Mouse (Mus musculus) adrenal gland, adult 2 months (tissue): ENCODE data around the gene Flnb. TPM values are rescaled to one million over a fixed set of nuclear protein-coding genes. Genes with fewer than 3 reads are reported as not detected.

Experiments
- DNase-seq: peaks from one replicate; pipeline ENCODE4 v3.0.0; 2021
- polyA plus RNA-seq: library from polyadenylated mRNA; depleted of rRNA; stranded (reverse); fragments of >200 nt; gene quantifications from 2 replicates; pipeline ENCODE4 v1.2.3, GENCODE M21; 2012
- total RNA-seq, 2 experiments: library from RNA; stranded (reverse); gene quantifications; 2 replicates each; pipeline ENCODE4 v1.2.3; 2021

Flnb gene
- total and polyA plus RNA-seq, 3 experiments = 8.8 to 44.9 (median 40.8) TPM

DNA sequence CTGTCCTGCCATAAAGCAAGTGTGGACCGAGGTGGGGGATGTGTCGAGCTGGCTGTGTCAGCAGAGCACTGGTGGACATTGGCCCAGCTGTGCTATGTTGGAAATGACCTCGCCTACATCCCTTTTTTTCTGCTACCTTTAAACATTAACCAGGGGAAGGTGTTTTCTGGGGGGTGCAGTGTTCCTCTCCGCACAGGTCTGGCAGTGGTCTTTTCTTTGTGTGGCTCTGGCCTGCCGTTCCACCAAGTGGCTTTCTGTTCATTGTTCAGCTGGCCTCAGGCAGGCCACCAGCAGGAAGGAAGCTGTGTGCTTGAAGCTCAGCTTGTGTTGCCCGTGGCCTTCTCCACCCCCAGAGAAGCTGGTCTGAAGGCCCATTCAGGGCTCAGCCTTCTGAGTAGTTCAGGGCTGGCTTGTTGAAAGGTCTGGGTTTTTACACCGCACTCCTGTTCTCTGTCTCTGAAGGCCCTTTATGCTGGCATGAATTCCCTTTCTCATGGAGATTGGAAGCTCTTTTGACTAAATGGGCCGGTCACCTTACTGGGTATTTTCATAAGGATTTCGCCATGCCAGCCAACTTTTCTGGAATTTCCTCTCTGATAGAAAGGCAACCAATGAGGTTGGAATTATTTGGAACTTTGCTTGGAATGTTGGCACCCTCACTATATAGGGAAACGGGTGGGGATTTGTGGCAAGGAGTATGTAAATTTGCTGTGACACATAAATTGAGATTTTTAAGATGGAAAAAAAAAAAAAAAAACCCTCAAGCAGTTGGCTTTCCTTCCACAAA is 8.6 kb downstream of the Flnb start:
- no peak for DNase-seq

GRCm38 (mm10) chr14:7829181-7829580 is 11.4 kb downstream of the Flnb start:
- DNase-seq = no peak

DNA sequence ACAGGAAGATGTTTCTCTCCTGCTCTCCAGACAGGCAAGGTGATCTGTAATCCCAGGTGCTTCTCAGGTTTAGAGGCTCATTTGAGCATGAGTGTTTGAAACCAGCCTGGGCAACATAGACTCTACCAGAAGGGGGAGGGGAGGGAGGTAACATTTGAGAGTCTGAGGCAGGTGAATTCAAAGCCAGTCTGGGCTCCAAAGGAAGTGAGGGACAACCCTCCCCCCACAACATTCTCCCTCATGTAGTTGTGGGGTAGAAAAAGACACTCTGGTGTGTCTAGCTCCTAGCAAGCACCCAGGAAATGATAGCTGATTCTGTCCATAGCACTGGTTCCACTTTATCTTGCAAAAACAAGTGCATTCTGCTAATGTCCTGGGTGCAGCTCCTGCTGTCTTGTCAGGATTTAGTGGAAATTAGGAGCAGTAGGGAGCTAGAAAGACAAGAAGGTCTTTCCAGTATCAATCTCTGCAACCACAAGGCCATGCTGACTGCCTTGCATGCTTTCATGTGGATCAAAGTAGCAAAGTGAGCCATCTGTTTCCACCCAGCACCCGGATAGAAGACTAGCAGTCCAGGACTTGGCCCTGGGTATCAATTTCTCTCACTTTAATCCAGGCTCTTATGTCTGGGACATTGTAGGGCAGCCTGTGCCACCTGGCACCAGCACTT is 14.1 kb downstream of the Flnb start:
- no peak for DNase-seq

DNA sequence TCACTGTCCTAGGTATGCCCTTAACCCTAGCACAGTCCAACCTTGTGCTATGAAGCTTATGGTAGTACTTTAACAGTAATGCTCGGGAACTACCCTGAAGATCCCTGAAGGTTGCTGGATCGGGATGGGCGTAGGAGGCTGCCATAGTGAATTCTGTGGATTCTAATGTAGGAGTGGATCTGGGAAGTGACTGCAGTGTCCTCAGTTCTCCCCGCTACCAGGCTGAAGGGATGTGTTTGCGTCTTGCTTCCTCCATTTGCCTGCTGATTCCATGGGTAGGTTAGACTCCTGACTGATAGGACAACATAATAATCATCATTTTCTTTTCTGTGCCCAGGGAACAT is 14.7 kb downstream of the Flnb start:
- DNase-seq = no peak

- no peak for DNase-seq
Measured at GRCm38 (mm10) chr14:7833458-7833857, 15.7 kb downstream of the Flnb start.

DNA sequence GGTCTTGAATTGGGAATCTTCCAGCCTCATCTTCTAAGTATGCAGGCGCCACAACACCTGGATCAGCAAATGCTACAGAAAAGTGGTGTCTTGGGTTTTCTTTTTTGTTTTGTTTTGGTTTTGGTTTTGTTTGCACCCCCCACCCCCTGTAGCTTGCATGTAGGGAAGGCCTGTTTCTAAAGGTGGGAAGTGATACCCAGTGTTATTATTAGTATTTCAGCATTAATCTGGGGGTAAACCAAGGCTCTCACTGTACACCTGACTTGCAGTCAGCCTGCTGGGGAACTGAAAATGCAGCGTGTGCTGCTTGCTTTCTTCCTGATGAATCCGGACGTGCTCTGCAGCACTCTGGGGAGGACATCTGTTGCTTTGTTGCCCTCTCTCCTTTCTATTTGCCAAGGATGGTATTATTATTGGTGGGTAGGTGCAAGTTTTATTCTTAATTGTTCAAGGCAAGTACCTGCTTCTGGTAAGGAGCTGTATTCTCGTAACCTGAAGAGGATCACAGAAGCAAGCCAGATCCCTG is 20.9 kb downstream of the Flnb start:
- no peak for DNase-seq

GRCm38 (mm10) chr14:7839950-7840514 is 22.3 kb downstream of the Flnb start:
- no peak for DNase-seq

DNA sequence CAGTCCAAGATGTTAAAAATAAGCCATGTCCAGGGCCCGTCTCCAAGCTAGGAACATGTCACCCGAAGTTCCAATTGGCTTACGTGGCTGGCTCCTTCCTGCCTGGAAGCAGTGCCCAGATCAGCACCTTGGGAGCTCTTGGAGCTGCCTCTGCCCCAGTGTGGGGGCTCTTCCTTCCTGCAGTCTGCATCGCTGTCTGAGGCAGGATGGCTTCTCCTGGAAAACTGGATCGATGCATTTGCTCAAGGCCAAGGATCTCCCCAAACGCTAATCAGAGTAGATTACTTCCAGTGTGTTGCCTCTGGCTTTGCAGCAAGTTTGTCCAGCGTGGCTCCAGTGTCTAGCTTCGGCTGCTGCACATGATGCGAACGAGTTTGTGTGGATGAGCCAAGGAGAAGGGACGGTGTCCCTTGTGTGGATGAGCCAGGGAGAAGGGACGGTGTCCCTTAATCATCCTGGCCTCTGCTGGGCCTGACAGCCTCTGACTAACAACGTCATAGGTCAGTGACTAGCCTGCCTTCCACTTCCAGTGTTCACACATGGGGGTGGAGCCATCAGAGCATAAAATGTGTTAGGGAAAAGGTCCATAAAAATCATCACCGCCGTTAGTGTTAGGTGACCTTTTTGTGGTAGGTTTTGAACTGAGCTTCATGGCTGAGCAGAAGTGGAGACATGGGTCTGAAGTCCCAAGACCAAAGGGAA is 25.0 kb downstream of the Flnb start:
- DNase-seq = peak; percentile 77

DNA sequence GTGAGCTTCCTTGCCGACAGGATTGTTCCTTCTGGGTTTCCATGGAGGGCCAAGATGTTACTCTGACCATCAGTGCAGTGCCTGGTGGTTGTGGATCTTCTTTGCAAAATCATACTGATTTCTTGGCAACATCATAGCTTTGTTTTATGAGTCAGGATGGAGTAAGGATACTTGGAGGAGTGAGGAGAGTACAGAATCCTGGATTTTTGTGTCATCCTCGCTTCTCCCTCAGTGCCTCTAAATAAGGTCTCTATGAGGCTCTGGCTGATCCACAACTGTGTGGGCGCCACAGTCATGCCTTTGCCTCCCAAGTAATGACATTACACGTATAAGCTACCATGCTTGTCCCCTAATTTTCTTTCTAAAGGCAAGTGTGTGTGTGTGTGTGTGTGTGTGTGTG is 28.9 kb downstream of the Flnb start:
- DNase-seq = no peak

DNA sequence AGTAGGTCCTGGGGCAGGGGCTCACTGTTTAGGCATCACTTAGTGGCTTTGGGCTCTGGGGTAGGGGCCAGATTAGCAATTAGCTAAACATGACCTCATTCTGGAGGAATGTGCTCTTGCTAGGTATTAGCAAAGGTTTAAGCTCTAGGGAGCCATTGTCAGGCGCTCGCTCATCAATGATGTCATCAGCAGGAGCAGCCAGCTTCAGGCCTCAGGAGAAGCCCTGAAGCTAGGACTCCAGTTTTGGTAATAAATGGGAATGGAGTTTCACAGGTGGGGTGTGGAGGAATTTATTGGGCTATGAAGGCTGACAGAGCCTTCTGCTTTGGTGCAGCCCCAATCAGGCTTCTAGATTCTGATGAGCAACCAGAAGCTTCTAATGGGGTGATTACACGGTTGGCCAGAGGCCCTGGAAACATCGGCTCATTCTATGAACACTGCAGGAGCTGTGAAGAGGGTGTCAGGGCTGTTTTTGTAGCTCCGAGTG is 30.0 kb downstream of the Flnb start:
- no peak for DNase-seq

GRCm38 (mm10) chr14:7850913-7851312 is 33.2 kb downstream of the Flnb start:
- DNase-seq = no peak

DNA sequence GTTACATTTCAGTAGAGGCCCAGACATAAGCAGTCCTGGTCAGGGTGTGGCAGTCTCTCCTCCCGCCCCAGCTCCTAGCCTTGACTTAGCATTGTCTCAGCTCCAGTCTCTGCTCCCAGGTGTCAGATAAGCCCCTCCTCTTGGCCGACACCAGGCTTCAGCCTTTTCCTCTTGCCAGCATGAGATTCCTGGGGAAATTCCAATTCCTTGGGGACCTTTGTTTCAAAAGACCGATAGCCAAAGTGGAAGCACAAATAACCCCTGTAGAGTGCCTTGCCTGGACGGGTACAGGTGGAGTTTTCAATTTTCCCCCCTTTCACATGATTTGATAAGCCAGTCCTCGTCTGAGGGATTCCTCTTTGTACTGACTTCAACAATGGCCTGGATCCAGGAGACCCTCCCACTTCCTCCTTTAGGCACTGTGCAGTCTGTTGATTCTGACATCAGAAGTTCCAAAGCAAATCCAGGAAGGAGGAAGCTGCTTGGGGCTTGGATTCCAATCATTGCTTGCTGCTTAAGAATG is 33.8 kb downstream of the Flnb start:
- DNase-seq = peak; percentile 55

DNA sequence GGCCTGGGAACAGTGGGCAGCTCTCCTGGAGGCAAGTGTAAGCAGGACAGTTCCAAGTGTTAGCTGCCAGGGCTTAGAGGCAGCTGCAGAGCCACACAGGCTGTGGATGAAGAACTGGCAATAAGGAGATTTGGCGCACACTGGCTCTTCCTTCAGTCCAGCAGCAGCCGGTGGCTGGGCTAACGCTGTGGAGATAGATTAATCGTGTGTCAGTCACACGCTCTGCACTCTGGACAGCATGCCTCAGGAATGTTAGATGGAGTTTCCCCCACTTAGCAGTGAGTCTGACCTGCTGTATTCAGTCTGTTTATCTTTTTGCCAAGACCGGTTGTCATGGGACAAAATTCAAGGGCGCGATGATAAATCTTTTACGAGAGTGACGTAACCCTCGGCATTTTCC is 35.9 kb downstream of the Flnb start:
- peak; percentile 80 for DNase-seq

- no peak for DNase-seq
Measured at GRCm38 (mm10) chr14:7854366-7854765, 36.6 kb downstream of the Flnb start.

- no peak for DNase-seq
Measured at GRCm38 (mm10) chr14:7855101-7855500, 37.3 kb downstream of the Flnb start.

DNA sequence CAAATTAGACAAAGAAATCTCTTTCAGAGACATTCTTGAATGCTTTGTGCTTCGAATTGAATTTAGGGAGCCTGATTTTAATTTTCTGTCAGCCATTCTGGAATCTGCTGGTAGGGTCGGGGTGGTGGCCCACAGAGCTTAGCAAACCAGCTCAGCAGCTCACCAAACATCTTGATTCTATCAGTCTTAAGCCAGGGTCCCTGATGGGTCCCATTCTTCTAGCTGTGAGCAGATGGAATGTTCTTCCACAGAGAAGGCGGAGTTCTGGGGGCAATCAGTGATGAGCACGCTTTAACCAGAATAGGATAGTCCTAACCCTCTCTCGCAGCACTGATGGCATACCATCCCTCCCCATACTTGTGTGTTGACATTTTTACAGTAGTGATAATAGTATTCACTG is 37.7 kb downstream of the Flnb start:
- DNase-seq = no peak

DNA sequence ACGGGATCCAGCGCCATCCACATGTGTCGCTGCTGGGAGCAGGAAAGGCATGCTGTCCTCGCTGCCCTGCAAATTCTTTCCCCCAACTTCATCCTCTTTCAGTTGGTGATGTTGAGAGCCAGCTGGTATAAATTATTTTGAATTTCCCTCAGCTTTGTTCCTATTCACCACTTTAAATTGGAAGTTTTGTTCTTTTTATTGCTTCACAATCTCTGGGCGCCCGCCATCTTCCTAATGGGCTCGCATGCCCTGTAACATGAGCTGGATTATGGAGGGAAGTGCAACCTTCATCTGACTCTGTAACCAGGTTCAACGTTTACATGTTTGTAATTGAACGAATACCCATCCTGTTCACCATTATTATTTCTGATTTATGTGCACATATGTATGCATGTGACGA is 38.6 kb downstream of the Flnb start:
- DNase-seq = no peak

DNA sequence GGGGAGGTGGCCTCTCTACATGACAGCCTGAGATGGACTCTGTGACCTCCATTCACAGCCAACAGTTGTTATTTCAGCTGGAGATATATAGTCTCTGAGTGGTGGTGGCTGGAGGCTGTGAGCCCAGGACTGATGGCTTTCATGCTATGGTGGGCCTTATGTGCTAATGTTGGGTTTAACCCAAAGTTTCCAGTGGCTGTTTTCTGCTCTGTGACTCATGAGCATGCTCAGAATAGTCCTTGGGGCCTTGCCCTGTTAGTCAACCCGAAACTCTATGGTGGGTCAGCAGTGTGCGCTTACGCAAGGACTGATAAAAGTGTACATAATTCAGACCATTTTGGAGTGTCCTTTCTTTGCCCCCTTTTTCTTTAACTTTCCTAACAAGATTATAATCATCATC is 40.1 kb downstream of the Flnb start:
- DNase-seq = peak; percentile 53

DNA sequence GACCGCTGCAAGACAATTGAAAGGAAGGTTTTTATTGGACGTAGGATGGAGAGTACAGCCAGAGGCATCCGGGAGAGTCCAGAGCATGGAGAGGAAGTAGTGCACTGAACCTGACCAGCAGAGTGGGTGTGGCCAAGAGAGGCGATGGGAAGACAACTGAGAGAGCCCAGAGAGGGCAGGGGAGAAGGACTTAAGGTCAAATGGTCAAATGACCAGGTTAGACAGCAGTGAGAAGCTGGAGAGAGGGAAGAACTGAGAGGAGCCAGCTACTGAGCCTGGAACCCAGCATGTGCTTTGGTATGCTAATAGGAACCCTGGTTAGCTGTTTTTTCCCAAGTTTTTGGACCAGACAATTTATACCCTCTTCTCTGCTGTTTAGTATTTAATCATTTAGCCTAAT is 40.7 kb downstream of the Flnb start:
- no peak for DNase-seq

- DNase-seq = peak; percentile 57
Measured at GRCm38 (mm10) chr14:7860525-7861154, 42.9 kb downstream of the Flnb start.

DNA sequence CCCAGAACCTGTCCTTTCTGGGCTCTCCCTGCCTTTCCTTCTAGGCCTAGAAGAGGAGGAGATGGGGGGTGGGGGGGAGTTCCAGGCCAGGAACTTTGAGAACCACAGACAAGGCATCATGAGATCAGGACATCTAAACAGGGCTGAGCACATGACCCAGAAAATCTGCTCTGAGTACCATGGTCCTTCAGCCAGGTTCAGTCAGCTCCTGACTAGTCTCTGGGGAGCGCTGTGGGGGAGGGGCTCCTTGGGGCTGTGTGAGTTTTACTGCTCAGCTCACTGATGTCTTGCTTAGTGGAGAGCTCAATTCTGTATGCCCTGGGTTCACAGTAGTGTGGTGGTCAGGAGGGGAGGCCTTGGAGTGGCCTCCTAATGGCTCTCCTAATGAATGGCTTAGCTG is 43.5 kb downstream of the Flnb start:
- no peak for DNase-seq

GRCm38 (mm10) chr14:7862226-7862625 is 44.5 kb downstream of the Flnb start:
- DNase-seq = no peak
